Mouse (Mus musculus): Measurements from ENCODE around the gene Vmn1r84.

Vmn1r84 gene

DNA sequence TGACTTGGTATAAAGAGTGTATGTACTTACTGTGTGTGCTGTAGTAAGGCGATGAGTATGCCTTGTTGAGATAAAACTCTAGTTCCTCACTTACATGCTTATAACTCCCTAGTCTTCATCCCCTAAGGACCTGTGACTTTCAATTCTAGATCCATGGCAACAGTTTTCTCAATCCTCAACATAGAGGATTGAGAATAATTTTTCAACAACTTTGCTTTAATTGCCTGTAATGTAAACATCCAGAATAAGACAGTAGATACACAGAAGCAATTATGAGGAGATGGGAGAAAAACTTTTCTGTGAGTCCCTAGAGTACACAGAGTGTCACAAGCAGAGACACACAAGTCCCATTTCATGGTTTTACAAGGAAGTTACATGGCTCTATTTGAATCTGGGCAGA lies at the start of gene Vmn1r84:
Vmn1r84 (minus strand) TSS at position 101 of the 400 bp plus-strand sequence.
- no peak for DNase-seq (ENCODE audit: low spot score)

DNA sequence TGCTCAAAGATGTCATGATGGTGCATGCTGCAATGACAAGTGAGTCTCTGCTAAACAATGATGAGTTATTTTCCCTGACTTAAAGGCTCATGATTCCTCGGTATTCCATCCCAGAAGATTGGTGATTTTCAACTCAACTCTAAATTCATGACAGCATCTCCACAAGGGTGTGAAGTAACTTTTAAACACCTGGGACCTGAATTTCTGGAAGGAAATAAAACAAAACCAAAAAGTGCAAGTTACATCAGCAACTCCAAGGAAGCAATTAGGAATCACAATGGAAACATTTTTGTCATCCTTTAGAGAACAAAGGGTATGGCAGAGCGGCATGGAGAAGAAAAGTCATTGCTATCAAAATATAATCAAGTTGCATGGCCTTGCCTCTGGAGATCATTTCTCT lies 39.7 kb downstream of the Vmn1r84 start, which contains the start of gene Vmn1r83:
Vmn1r83 (minus strand) TSS at position 101 of the 400 bp plus-strand sequence.
- DNase-seq (ENCODE audit: low spot score): no peak

Data from yolk sac, embryonic 10.5 days (tissue).